Mouse (Mus musculus) midbrain, embryonic 14.5 days (tissue): Measurements from ENCODE around the gene Zdhhc15. TPM values are rescaled to one million over a fixed set of nuclear protein-coding genes. Genes with fewer than 3 reads are reported as not detected.

Experiments
- polyA plus RNA-seq: library from polyadenylated mRNA; unstranded; fragments of >200 nt; fragmentation: Nextera tagmentation; extraction: Ambion mirVana; gene quantifications from 2 replicates; pipeline ENCODE4 v1.2.1, GENCODE M21; 2014

Gene Zdhhc15
- polyA plus RNA-seq, 1 experiment from 2014 or later, result 6.1 TPM

Other genes starting within 250 kb of the Zdhhc15 start
- 2.6 and 2.8 TPM in 2 replicates for gene Uprt, start 188.2 kb downstream of the Zdhhc15 start, polyA plus RNA-seq
- gene Magee2, start 186.2 kb upstream of the Zdhhc15 start, polyA plus RNA-seq, result 24.1 and 27.8 TPM in 2 replicates